Mouse (Mus musculus) embryonic facial prominence, embryonic 10.5 days (tissue): ENCODE data around the gene 1500011B03Rik. TPM values are rescaled to one million over a fixed set of nuclear protein-coding genes. Genes with fewer than 3 reads are reported as not detected.

Experiments
- DNase-seq: peaks from one replicate; pipeline ENCODE4 v3.0.0-alpha.2; 2017; ENCODE audit warnings: low spot score
- H3K27ac ChIP-seq: fragments of 300-500 bp; sonication (generic); replicated peaks from 2 replicates; pipeline ENCODE4 v1.5.1; 2016; ENCODE audit warnings: mild to moderate bottlenecking
- H3K27me3 ChIP-seq: fragments of 300-500 bp; sonication (generic); replicated peaks from 2 replicates; pipeline ENCODE4 v1.6.1; 2016; ENCODE audit warnings: low read depth, mild to moderate bottlenecking; ENCODE audit not compliant: poor library complexity, severe bottlenecking
- H3K36me3 ChIP-seq: fragments of 300-500 bp; sonication (generic); replicated peaks from 2 replicates; pipeline ENCODE4 v1.6.1; 2016; ENCODE audit warnings: mild to moderate bottlenecking, moderate library complexity
- H3K4me1 ChIP-seq: fragments of 300-500 bp; sonication (generic); 2 replicates; pipeline ENCODE4 v1.6.1; 2016
- H3K4me3 ChIP-seq: fragments of 300-500 bp; sonication (generic); 2 replicates; pipeline ENCODE4 v1.5.1; 2016; ENCODE audit warnings: mild to moderate bottlenecking, moderate library complexity
- H3K9me3 ChIP-seq: fragments of 300-500 bp; sonication (generic); 2 replicates; pipeline ENCODE4 v1.6.1; 2016; ENCODE audit warnings: mild to moderate bottlenecking
- WGBS: fragments of 180-500 bp; shearing (Covaris S2); methylation state at CpG from one replicate; pipeline ENCODE4 v1.1.7; 2016; 5-methylcytosine and 5-hydroxymethylcytosine counted together
- polyA plus RNA-seq: library from polyadenylated mRNA; unstranded; fragments of >200 nt; fragmentation: Nextera tagmentation; extraction: Ambion mirVana; gene quantifications from 2 replicates; pipeline ENCODE4 v1.2.1, GENCODE M21; 2016

The 1500011B03Rik gene
- polyA plus RNA-seq, 1 experiment from 2014 or later = 108 TPM

- H3K27ac ChIP-seq = no peak overlapping the region
- H3K36me3 ChIP-seq = no peaks in the 10 kb centered on the region
- H3K27me3 ChIP-seq = no peaks in the 10 kb centered on the region
- peak; percentile 30 for DNase-seq
- no peaks in the 10 kb centered on the region for H3K9me3 ChIP-seq
- 67% methylated on average over 12 of the region's 12 CpGs for WGBS
- H3K4me1 ChIP-seq = peaks cover 3% of the 10 kb centered on the region; the same call in 1 of the 2 replicates
- no peak overlapping the region for H3K4me3 ChIP-seq
Measured at GRCm38 (mm10) chr5:114836886-114837285, 13.6 kb upstream of the 1500011B03Rik start.

DNA sequence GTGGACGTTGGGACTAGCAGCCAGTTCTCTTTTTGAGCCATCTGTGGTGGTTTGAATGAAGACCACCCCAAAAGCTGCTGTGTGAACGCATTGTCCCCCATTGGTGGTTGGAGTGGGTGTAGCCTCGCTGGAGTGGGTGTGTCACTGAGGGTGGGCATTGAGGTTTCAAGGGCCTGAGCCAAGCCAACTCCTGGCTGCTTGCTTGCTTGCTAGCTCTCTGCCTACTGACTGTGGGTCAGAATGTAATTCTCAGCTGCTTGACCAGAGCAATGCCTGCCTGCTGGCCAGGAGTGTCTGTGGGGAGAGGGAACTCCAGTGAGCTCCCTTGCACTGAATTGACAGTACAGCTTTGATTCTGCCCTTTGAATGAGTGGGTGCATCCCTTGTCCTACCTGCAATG is 6.5 kb upstream of the 1500011B03Rik start:
- 76% methylated on average over 3 of the region's 3 CpGs for WGBS
- no peak for DNase-seq
- H3K27ac ChIP-seq = no peak overlapping the region
- no peaks in the 10 kb centered on the region for H3K27me3 ChIP-seq
- no peaks in the 10 kb centered on the region for H3K9me3 ChIP-seq
- H3K4me1 ChIP-seq = peaks cover 9% of the 10 kb centered on the region
- no peak overlapping the region for H3K4me3 ChIP-seq
- H3K36me3 ChIP-seq = no peaks in the 10 kb centered on the region

GRCm38 (mm10) chr5:114827427-114827826 is 4.2 kb upstream of the 1500011B03Rik start:
- Histone ChIP-seq H3K36me3 (peaks cover 1% of the 10 kb centered on the region), H3K4me3 (no peak overlapping the region), H3K9me3 (0 out of 2 replicates have a peak, but pooled peaks cover under 1% of the 10 kb centered on the region), H3K27me3 (no peaks in the 10 kb centered on the region), H3K27ac (no peak overlapping the region), H3K4me1 (peaks cover 13% of the 10 kb centered on the region)
- 92% methylated on average over 12 of the region's 12 CpGs for WGBS
- no peak for DNase-seq

- peak overlapping the region; percentile 54 for H3K4me3 ChIP-seq
- H3K27ac ChIP-seq = peak overlapping the region; percentile 85
- no peaks in the 10 kb centered on the region for H3K27me3 ChIP-seq
- peaks cover 14% of the 10 kb centered on the region for H3K36me3 ChIP-seq
- DNase-seq = peak; percentile 95
- peaks cover 10% of the 10 kb centered on the region; the same call in 1 of the 2 replicates for H3K9me3 ChIP-seq
- peaks cover 13% of the 10 kb centered on the region for H3K4me1 ChIP-seq
- WGBS = 11% methylated on average over 27 of the region's 27 CpGs
Measured at GRCm38 (mm10) chr5:114825978-114826691, 2.9 kb upstream of the 1500011B03Rik start.

GRCm38 (mm10) chr5:114824197-114824596 is 929 bp upstream of the 1500011B03Rik start:
- Histone ChIP-seq H3K36me3 (peaks cover 26% of the 10 kb centered on the region), H3K27ac (peak overlapping the region; percentile 48; the same call in 1 of the 2 replicates), H3K4me3 (peak overlapping the region; percentile 8; the same call in 1 of the 2 replicates), H3K9me3 (peaks cover 10% of the 10 kb centered on the region; the same call in 1 of the 2 replicates), H3K27me3 (no peaks in the 10 kb centered on the region), H3K4me1 (peaks cover 13% of the 10 kb centered on the region)
- WGBS = 20% methylated on average over 9 of the region's 9 CpGs
- peak; percentile 64 for DNase-seq

DNA sequence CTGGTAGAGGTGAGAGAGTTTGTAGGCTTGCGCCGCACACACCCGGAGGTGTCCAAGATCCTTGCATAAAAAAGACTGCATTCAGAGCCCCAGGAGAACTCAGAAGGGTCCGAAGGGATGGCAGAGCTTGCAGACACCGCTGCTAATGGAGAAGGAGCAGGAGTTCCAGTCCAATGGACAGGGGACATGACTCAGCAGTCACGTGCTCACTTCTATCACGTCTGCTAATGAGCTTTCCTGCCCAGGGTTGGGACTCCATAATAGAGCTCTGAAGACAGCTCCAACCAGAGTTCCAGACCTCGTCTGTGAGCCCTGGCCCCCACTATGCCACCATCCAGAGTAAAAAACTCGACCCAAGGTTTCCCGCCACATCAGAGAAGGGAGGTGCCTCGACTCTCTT is 5.1 kb downstream of the 1500011B03Rik start:
- Histone ChIP-seq H3K4me3 (no peak overlapping the region), H3K9me3 (peaks cover 10% of the 10 kb centered on the region; the same call in 1 of the 2 replicates)
- WGBS = 81% methylated on average over 11 of the region's 11 CpGs

DNA sequence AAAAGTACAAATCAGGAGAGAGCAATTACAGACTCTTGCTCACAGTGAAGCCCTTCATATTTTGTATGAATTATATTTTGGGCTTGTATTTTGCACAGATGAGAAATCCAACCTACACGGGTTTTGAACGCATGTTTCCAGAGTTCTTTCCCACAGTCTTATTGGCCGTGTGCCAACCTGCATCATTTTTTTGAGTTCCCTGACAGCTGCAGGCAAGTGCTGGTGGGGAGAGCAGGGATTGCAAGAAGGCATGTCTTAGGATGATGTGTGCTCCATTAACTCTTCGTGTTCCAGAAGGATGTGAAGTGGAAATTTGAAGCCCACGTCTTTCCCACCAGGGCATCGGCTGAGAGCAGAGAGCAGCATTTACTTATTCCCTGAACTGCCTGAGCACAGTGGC is 6.7 kb downstream of the 1500011B03Rik start:
- 72% methylated on average over 6 of the region's 6 CpGs for WGBS
- H3K4me3 ChIP-seq = no peak overlapping the region

More for the DNA sequence above, 5.1 kb downstream of the 1500011B03Rik start:
- H3K27me3 ChIP-seq = no peaks in the 10 kb centered on the region
- H3K36me3 ChIP-seq = peaks cover 43% of the 10 kb centered on the region
- H3K4me1 ChIP-seq = peaks cover 9% of the 10 kb centered on the region
- no peak for DNase-seq
- no peak overlapping the region for H3K27ac ChIP-seq

GRCm38 (mm10) chr5:114813525-114814181 is 9.6 kb downstream of the 1500011B03Rik start:
- peak; percentile 94 for DNase-seq
- WGBS = under 1% methylated on average over 50 of the region's 50 CpGs
- peaks cover 58% of the 10 kb centered on the region for H3K36me3 ChIP-seq

More for the DNA sequence above, 6.7 kb downstream of the 1500011B03Rik start:
- Histone ChIP-seq H3K36me3 (peaks cover 45% of the 10 kb centered on the region), H3K27me3 (no peaks in the 10 kb centered on the region), H3K4me1 (peaks cover 18% of the 10 kb centered on the region), H3K9me3 (peaks cover 3% of the 10 kb centered on the region; the same call in 1 of the 2 replicates), H3K27ac (no peak overlapping the region)
- DNase-seq = no peak

GRCm38 (mm10) chr5:114809826-114810225 is 13.4 kb downstream of the 1500011B03Rik start:
- Histone ChIP-seq H3K27me3 (no peaks in the 10 kb centered on the region), H3K27ac (no peak overlapping the region), H3K9me3 (no peaks in the 10 kb centered on the region), H3K4me3 (no peak overlapping the region), H3K4me1 (peaks cover 53% of the 10 kb centered on the region), H3K36me3 (peaks cover 78% of the 10 kb centered on the region)
- WGBS = 93% methylated on average over 5 of the region's 5 CpGs
- no peak for DNase-seq

More at GRCm38 (mm10) chr5:114813525-114814181, 9.6 kb downstream of the 1500011B03Rik start:
- Histone ChIP-seq H3K4me1 (peaks cover 32% of the 10 kb centered on the region), H3K4me3 (peak overlapping the region; percentile 80), H3K27me3 (no peaks in the 10 kb centered on the region), H3K9me3 (no peaks in the 10 kb centered on the region), H3K27ac (peak overlapping the region; percentile 93)

DNA sequence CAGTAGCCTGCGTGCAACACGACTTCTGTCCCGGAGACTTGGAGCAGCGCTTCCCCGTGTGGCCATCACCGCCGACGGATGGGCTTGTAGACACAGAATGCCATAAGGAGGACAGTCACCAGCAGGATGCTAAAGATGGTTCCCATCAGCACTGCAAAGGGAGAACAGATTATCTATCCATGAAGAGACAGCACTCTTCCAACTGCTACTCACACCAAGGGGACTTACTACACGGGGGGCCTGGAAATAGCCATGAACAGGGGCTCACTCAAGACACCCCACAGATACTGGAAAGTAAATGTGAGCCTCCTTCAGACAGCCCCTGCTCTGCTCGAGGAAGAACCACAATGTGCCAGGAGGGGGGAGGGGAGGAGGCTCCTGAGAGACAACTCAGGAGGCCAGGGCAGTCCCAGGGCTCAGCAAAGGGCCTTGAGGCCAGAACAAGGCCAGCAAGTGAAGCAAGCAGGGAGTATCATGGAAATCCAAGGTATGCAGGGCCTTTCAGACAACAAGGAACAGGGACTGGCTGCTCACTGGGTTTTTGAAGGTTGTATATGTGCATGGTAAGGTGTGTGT is 14.0 kb downstream of the 1500011B03Rik start:
- H3K36me3 ChIP-seq = peaks cover 83% of the 10 kb centered on the region
- H3K4me1 ChIP-seq = peaks cover 53% of the 10 kb centered on the region
- no peaks in the 10 kb centered on the region for H3K9me3 ChIP-seq
- no peak overlapping the region for H3K27ac ChIP-seq
- 82% methylated on average over 10 of the region's 10 CpGs for WGBS
- H3K4me3 ChIP-seq = no peak overlapping the region
- no peaks in the 10 kb centered on the region for H3K27me3 ChIP-seq
- DNase-seq = no peak

- Histone ChIP-seq H3K27ac (no peak overlapping the region), H3K36me3 (peaks cover 92% of the 10 kb centered on the region), H3K4me3 (no peak overlapping the region), H3K4me1 (peaks cover 53% of the 10 kb centered on the region), H3K27me3 (no peaks in the 10 kb centered on the region), H3K9me3 (no peaks in the 10 kb centered on the region)
- 72% methylated on average over 8 of the region's 8 CpGs for WGBS
- DNase-seq = no peak
Measured at GRCm38 (mm10) chr5:114808385-114808784, 14.9 kb downstream of the 1500011B03Rik start.

DNA sequence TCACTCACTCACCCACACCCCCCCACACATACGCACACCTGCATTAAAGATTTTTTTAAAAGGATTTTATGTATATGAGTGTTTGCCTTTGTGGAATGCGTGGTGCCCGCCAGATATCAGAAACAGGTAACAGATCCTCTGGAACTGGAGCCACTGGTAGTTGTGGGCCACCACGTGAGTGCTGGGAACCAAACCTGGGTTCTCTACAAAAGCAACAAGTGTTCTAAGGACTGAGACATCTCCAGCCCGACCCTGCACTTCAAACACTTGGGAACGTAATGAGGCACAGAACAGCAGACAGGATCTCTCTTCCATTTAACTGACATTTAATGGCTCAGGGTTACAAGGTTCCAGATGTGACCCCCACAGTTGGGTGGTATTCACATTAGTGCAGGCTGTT is 15.4 kb downstream of the 1500011B03Rik start:
- Histone ChIP-seq H3K9me3 (no peaks in the 10 kb centered on the region), H3K36me3 (peaks cover 96% of the 10 kb centered on the region), H3K27me3 (no peaks in the 10 kb centered on the region), H3K27ac (no peak overlapping the region), H3K4me3 (no peak overlapping the region), H3K4me1 (peaks cover 52% of the 10 kb centered on the region)
- WGBS = 58% methylated on average over 6 of the region's 6 CpGs
- peak; percentile 24 for DNase-seq
